Mouse (Mus musculus) myocyte (in vitro differentiated cells): ENCODE measurements around the gene Cnot3. TPM values are rescaled to one million over a fixed set of nuclear protein-coding genes. Genes with fewer than 3 reads are reported as not detected.

Experiments used
- H3K27me3 ChIP-seq: one replicate; pipeline ENCODE4 v1.6.1; 2011; ENCODE audit not compliant: control insufficient read depth, insufficient read depth, insufficient read length
- H3K36me3 ChIP-seq: one replicate; pipeline ENCODE4 v1.6.1; 2011; ENCODE audit not compliant: control insufficient read depth, insufficient read depth
- H3K4me2 ChIP-seq: one replicate; pipeline ENCODE4 v1.6.1; 2011; ENCODE audit warnings: low read depth, control low read depth
- H3K4me3 ChIP-seq: one replicate; pipeline ENCODE4 v1.5.1; 2011; ENCODE audit warnings: mild to moderate bottlenecking, control low read depth, moderate library complexity
- H3K79me2 ChIP-seq: one replicate; pipeline ENCODE4 v1.6.1; 2011; ENCODE audit not compliant: control insufficient read depth, insufficient read depth
- H3ac ChIP-seq: one replicate; pipeline ENCODE4 v1.6.1; 2011; ENCODE audit not compliant: control insufficient read depth, insufficient read length
- CEBPB ChIP-seq: IDR thresholded peaks from 2 replicates; pipeline ENCODE4 v1.6.1; 2011; ENCODE audit warnings: mild to moderate bottlenecking, moderate library complexity; ENCODE audit not compliant: poor library complexity, insufficient read depth, severe bottlenecking
- E2F4 ChIP-seq: IDR thresholded peaks from one replicate; pipeline ENCODE4 v1.6.1; 2011; ENCODE audit warnings: mild to moderate bottlenecking, control low read depth, moderate library complexity; ENCODE audit not compliant: insufficient read depth
- MAX ChIP-seq: IDR thresholded peaks from one replicate; pipeline ENCODE4 v1.6.1; 2011; ENCODE audit warnings: low read depth, mild to moderate bottlenecking, control low read depth
- MYOD1 ChIP-seq, 3 experiments: IDR thresholded peaks; one replicate each; pipeline ENCODE4 v1.6.1; 2011; ENCODE audit warnings: control low read depth in 2 of 3, low read depth in 2 of 3, mild to moderate bottlenecking in 2 of 3, moderate library complexity in 1 of 3; ENCODE audit not compliant: insufficient read length in 2 of 3, control insufficient read depth in 1 of 3
- MYOG ChIP-seq, 3 experiments: IDR thresholded peaks; one replicate each; pipeline ENCODE4 v1.6.1; 2011; ENCODE audit warnings: control low read depth in 2 of 3, low read depth in 2 of 3, mild to moderate bottlenecking in 2 of 3; ENCODE audit not compliant: insufficient read length in 2 of 3, control insufficient read depth in 1 of 3, insufficient read depth in 1 of 3
- POLR2A ChIP-seq: IDR thresholded peaks from one replicate; pipeline ENCODE4 v1.6.1; 2011; ENCODE audit warnings: low read depth, mild to moderate bottlenecking, control low read depth, moderate library complexity; ENCODE audit not compliant: insufficient read length
- POLR2AphosphoS2 ChIP-seq: IDR thresholded peaks from one replicate; pipeline ENCODE4 v1.6.1; 2011; ENCODE audit warnings: low read depth, control low read depth; ENCODE audit not compliant: insufficient read length
- REST ChIP-seq: IDR thresholded peaks from one replicate; pipeline ENCODE4 v1.6.1; 2011; ENCODE audit warnings: mild to moderate bottlenecking, control low read depth, moderate library complexity; ENCODE audit not compliant: insufficient read depth, insufficient read length
- SRF ChIP-seq: IDR thresholded peaks from one replicate; pipeline ENCODE4 v1.6.1; 2011; ENCODE audit warnings: low read depth; ENCODE audit not compliant: control insufficient read depth, insufficient read length
- TCF12 ChIP-seq: IDR thresholded peaks from one replicate; pipeline ENCODE4 v1.6.1; 2011; ENCODE audit warnings: mild to moderate bottlenecking, control low read depth; ENCODE audit not compliant: poor library complexity, insufficient read depth, severe bottlenecking
- TCF3 ChIP-seq: IDR thresholded peaks from one replicate; pipeline ENCODE4 v1.6.1; 2011; ENCODE audit warnings: low read depth, control low read depth; ENCODE audit not compliant: insufficient read length
- USF1 ChIP-seq: IDR thresholded peaks from one replicate; pipeline ENCODE4 v1.6.1; 2011; ENCODE audit warnings: low read depth, mild to moderate bottlenecking, control low read depth, moderate library complexity
- polyA plus RNA-seq: library from polyadenylated mRNA; unstranded; fragments of >200 nt; fragmentation: generic; extraction: Trizol; gene quantifications from one replicate; pipeline ENCODE4 v1.2.1, GENCODE M21; 2012; ENCODE audit warnings: missing spikeins

The Cnot3 gene
- polyA plus RNA-seq, 1 experiment = 49.0 TPM

- Histone ChIP-seq H3K4me3 (peak overlapping the region; percentile 45), H3K27me3 (no peaks in the 10 kb centered on the region), H3K79me2 (peaks cover 13% of the 10 kb centered on the region), H3K36me3 (peaks cover 15% of the 10 kb centered on the region), H3ac (peak overlapping the region; percentile 3), H3K4me2 (peak overlapping the region; percentile 90)
- TF ChIP-seq MYOG (IDR thresholded peaks at IDR 0.05; ENCODE audit: control insufficient read depth in 1 of 3, insufficient read depth in 1 of 3, insufficient read length in 2 of 3, low read depth in 2 of 3) (no peak), MAX (no peak), POLR2A (no peak), POLR2AphosphoS2 (no peak), USF1 (no peak), TCF3 (no peak), REST (no peak), MYOD1 (IDR thresholded peaks at IDR 0.05; ENCODE audit: control insufficient read depth in 1 of 3, insufficient read length in 2 of 3, low read depth in 2 of 3) (no peak), E2F4 (no peak)
Measured at GRCm38 (mm10) chr7:3664524-3665214, 19.6 kb downstream of the Cnot3 start.

DNA sequence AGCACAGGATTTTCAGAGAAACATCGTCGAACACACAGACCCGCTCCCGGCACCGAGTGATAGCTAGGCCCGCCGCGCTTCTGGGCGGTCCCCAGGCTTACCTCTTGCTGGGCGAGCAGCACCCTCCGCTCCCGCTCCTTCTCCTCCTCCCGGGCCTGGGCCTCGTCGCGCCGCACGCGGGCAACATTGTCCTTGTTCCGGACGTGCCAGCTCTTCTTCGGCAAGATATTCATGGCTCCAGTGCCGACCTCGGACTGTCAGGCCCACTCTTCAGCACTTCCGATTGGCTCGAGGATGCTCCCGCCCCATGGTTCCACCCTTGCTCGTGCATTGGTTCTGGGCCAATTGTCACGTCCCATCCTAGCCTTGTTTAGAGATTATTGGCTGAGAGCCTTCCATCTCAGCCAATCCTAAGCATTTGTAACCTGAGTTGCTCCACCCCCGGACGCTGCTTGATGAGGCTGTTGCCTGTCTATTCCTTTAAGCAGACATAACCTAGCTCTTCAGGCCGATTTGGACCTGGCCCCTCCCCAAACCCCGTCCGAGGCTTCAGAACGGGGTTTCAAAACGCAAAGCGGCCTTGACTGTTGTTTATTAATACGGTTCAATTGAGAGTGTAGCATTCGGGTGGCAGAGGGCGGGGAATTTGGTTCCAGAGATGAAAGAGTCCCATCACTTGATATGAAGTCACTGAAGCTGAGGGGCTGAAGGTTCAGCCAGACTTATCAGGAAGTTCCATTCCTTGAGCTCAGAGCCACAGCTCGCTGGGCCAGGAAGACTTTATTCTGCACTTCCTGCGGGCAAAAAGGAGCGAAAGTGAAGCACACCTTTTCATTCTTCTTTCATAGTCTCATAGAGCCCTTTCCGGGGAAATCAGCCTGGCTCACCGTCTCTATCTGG is 20.4 kb downstream of the Cnot3 start, which contains the start of gene Leng1:
TSS of gene Leng1 (minus strand) at position 626 of the 900 bp plus-strand sequence.
- H3ac ChIP-seq = peak within 1 kb of the TSS; percentile 3
- no peaks in the 10 kb centered on the region for H3K27me3 ChIP-seq
- peak within 1 kb of the TSS; percentile 90 for H3K4me2 ChIP-seq
- peak; percentile 97 for TF ChIP-seq POLR2AphosphoS2
- peak; percentile 50 for TF ChIP-seq SRF
- TF ChIP-seq POLR2A = peak; percentile 95
- no peak for TF ChIP-seq TCF12
- H3K79me2 ChIP-seq = peaks cover 13% of the 10 kb centered on the region
- H3K4me3 ChIP-seq = peak within 1 kb of the TSS; percentile 45
- peaks cover 15% of the 10 kb centered on the region for H3K36me3 ChIP-seq

DNA sequence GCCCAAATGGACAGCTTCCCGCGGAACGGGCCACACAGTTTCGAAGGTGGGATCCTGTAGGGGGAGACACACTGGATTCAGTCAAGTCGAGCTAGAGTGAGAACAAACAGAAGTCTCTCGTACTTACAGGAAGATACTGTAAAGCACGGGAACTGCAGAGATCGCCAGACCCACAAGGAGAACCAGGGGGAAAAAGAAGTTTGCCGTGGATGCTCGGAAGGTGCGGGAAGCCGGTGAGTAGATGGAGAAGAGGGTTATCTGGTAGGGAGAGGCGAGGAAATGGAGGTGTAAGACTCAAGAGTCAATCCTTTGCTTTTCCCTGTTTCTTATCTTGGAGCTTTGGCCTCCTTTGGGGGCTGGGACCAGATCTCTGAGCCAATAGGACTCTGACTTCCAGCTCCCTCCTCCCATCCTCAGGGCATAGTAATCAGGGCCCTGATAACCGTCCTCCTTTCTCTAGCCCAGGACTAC is 21.9 kb downstream of the Cnot3 start:
- no peak overlapping the region for H3K4me3 ChIP-seq
- H3K4me2 ChIP-seq = no peak overlapping the region
- no peaks in the 10 kb centered on the region for H3K27me3 ChIP-seq
- H3K36me3 ChIP-seq = peaks cover 9% of the 10 kb centered on the region
- peaks cover 13% of the 10 kb centered on the region for H3K79me2 ChIP-seq
- H3ac ChIP-seq = no peak overlapping the region
- TF ChIP-seq POLR2A (no peak), E2F4 (no peak), MAX (no peak), CEBPB (no peak), MYOG (IDR thresholded peaks at IDR 0.05; ENCODE audit: control insufficient read depth in 1 of 3, insufficient read depth in 1 of 3, insufficient read length in 2 of 3, low read depth in 2 of 3) (no peak), SRF (no peak), REST (no peak), TCF12 (no peak)

GRCm38 (mm10) chr7:3674507-3675227 is 29.6 kb downstream of the Cnot3 start:
- Histone ChIP-seq H3ac (no peak overlapping the region), H3K79me2 (no peaks in the 10 kb centered on the region), H3K27me3 (no peaks in the 10 kb centered on the region), H3K36me3 (no peaks in the 10 kb centered on the region), H3K4me3 (no peak overlapping the region), H3K4me2 (no peak overlapping the region)
- TF ChIP-seq POLR2A = no peak
- no peak for TF ChIP-seq POLR2AphosphoS2
- no peak for TF ChIP-seq SRF
- TF ChIP-seq REST = no peak
- TF ChIP-seq TCF12 = no peak
- TF ChIP-seq MYOG (IDR thresholded peaks at IDR 0.05; ENCODE audit: control insufficient read depth in 1 of 3, insufficient read depth in 1 of 3, insufficient read length in 2 of 3, low read depth in 2 of 3) = no peak
- no peak for TF ChIP-seq E2F4
- no peak for TF ChIP-seq MYOD1 (IDR thresholded peaks at IDR 0.05; ENCODE audit: control insufficient read depth in 1 of 3, insufficient read length in 2 of 3, low read depth in 2 of 3)
- no peak for TF ChIP-seq CEBPB
- TF ChIP-seq MAX = no peak
- TF ChIP-seq USF1 = no peak
- no peak for TF ChIP-seq TCF3
